Mouse (Mus musculus): Measurements from ENCODE around the gene 2300009A05Rik.

- TF ChIP-seq CTCF (IDR thresholded peaks at IDR 0.05; ENCODE audit: extremely low read depth, insufficient read length, insufficient replicate concordance, low read depth, low read length) = no peak
- TF ChIP-seq POLR2A (IDR thresholded peaks at IDR 0.05; ENCODE audit: low read depth, low read length) = no peak
Observed at GRCm38 (mm10) chr9:63354168-63354567, 44.9 kb downstream of the 2300009A05Rik start.
